Mouse (Mus musculus) embryonic facial prominence, embryonic 13.5 days (tissue): ENCODE data around the gene Spopl. TPM values are rescaled to one million over a fixed set of nuclear protein-coding genes. Genes with fewer than 3 reads are reported as not detected.
"Not testable (repeated sequence)": the region's sequence is repeated elsewhere in the genome, so short reads cannot be mapped to it uniquely, and the experiment has no call there.

Source experiments
- ATAC-seq: fragments of 200-750 bp; cut with Nextera tagmentation; 2 replicates; pipeline ENCODE4 v1.8.0; 2017; ENCODE audit warnings: low read depth; ENCODE audit not compliant: insufficient number of reproducible peaks, insufficient read depth, low FRiP score, low TSS enrichment
- H3K27ac ChIP-seq: fragments of 300-500 bp; sonication (generic); 2 replicates; pipeline ENCODE4 v1.5.1; 2015; ENCODE audit warnings: moderate library complexity, mild to moderate bottlenecking, inconsistent platforms
- H3K27me3 ChIP-seq: fragments of 300-500 bp; sonication (generic); 2 replicates; pipeline ENCODE4 v1.6.1; 2015; ENCODE audit warnings: mild to moderate bottlenecking, inconsistent platforms
- H3K36me3 ChIP-seq: fragments of 300-500 bp; sonication (generic); 2 replicates; pipeline ENCODE4 v1.6.1; 2015; ENCODE audit warnings: mild to moderate bottlenecking, inconsistent platforms
- H3K4me1 ChIP-seq: fragments of 300-500 bp; sonication (generic); 2 replicates; pipeline ENCODE4 v1.6.1; 2015; ENCODE audit warnings: inconsistent platforms
- H3K4me2 ChIP-seq: fragments of 300-500 bp; sonication (generic); 2 replicates; pipeline ENCODE4 v1.6.1; 2015; ENCODE audit warnings: moderate library complexity, mild to moderate bottlenecking, inconsistent platforms
- H3K4me3 ChIP-seq: fragments of 300-500 bp; sonication (generic); 2 replicates; pipeline ENCODE4 v1.5.1; 2015; ENCODE audit warnings: mild to moderate bottlenecking, inconsistent platforms
- H3K9ac ChIP-seq: fragments of 300-500 bp; sonication (generic); 2 replicates; pipeline ENCODE4 v1.6.1; 2015; ENCODE audit warnings: mild to moderate bottlenecking, inconsistent platforms
- H3K9me3 ChIP-seq: fragments of 300-500 bp; sonication (generic); 2 replicates; pipeline ENCODE4 v1.6.1; 2016; ENCODE audit warnings: inconsistent platforms
- WGBS: fragments of 180-500 bp; shearing (Covaris S2); methylation state at CpG from one replicate; pipeline ENCODE4 v1.1.7; 2015; ENCODE audit warnings: mixed read lengths; 5-methylcytosine and 5-hydroxymethylcytosine counted together
- polyA plus RNA-seq: library from polyadenylated mRNA; unstranded; fragments of >200 nt; fragmentation: Nextera tagmentation; extraction: Ambion mirVana; gene quantifications from 2 replicates; pipeline ENCODE4 v1.2.1, GENCODE M21; 2015

The Spopl gene
- polyA plus RNA-seq, 1 experiment from 2014 or later, result 13.2 TPM

DNA sequence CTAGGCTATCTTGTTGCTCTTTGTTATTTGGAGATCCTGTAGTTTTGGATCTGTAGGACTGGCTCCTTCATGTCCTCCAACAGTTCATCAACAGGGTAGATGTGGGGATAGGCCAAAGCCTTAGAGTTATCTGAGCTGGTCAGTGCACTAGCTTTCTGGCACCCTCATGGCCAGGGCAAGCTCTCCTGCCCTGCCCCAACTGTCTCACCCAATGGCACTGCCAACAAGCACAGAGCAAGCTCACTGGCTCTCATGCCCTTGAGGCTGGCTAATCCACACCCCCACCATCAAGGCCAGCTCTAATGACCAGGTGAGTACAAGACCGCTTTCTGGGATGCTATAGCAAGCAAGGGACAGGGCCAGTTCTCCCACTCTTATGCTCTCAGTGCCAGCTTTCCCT lies 24.7 kb downstream of the Spopl start:
- H3K4me1 ChIP-seq, result no peaks in the 10 kb centered on the region
- no peaks in the 10 kb centered on the region for H3K27me3 ChIP-seq
- WGBS, result 88% methylated on average over 1 of the region's 1 CpGs

DNA sequence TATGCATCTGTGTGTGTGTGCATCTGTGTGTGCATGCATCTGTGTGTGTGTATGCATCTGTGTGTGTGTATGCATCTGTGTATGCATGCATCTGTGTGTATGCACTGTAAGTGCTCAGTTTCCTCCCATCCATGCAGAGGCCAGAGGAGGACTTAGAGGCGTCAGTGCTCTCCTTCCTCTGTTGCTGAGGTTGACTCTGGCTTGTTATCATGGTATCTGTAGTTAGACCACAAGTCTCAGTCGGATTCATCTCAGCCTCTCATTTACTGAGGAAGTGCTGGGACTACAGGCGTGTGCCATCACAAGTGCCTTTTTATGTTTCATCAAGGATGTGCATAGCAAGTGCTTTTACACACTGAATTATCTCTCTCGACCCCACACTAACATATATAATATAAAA lies 31.9 kb downstream of the Spopl start:
- no peak for ATAC-seq
- Histone ChIP-seq H3K4me1 (no peaks in the 10 kb centered on the region), H3K4me3 (no peak overlapping the region), H3K27me3 (no peaks in the 10 kb centered on the region), H3K9ac (no peak overlapping the region), H3K27ac (no peak overlapping the region), H3K36me3 (peaks cover 5% of the 10 kb centered on the region; the same call in 1 of the 2 replicates), H3K4me2 (no peak overlapping the region), H3K9me3 (no peaks in the 10 kb centered on the region)
- WGBS, result 85% methylated on average over 4 of the region's 4 CpGs

More for the DNA sequence above, 24.7 kb downstream of the Spopl start:
- Histone ChIP-seq H3K9me3 (no peaks in the 10 kb centered on the region), H3K27ac (no peak overlapping the region), H3K4me3 (no peak overlapping the region), H3K9ac (no peak overlapping the region), H3K36me3 (no peaks in the 10 kb centered on the region), H3K4me2 (no peak overlapping the region)
- ATAC-seq, result no peak

GRCm38 (mm10) chr2:23527717-23528116 lies 44.2 kb downstream of the Spopl start:
- H3K9ac ChIP-seq, ATAC-seq, H3K27me3 ChIP-seq, H3K4me1 ChIP-seq, H3K9me3 ChIP-seq, H3K4me2 ChIP-seq, H3K27ac ChIP-seq, H3K4me3 ChIP-seq: not testable (repeated sequence)
- WGBS, result 93% methylated on average over 2 of the region's 2 CpGs
- peaks cover 52% of the 10 kb centered on the region for H3K36me3 ChIP-seq

GRCm38 (mm10) chr2:23505141-23505540 lies 66.8 kb downstream of the Spopl start:
- H3K9me3 ChIP-seq, result no peaks in the 10 kb centered on the region
- H3K4me1 ChIP-seq, result no peaks in the 10 kb centered on the region
- H3K27ac ChIP-seq, result no peak overlapping the region
- WGBS, result 87% methylated on average over 3 of the region's 3 CpGs
- no peak overlapping the region for H3K4me3 ChIP-seq
- no peak overlapping the region for H3K9ac ChIP-seq
- no peaks in the 10 kb centered on the region for H3K27me3 ChIP-seq
- H3K36me3 ChIP-seq, result peaks cover 9% of the 10 kb centered on the region
- no peak for ATAC-seq
- no peak overlapping the region for H3K4me2 ChIP-seq

GRCm38 (mm10) chr2:23481715-23482114 lies 90.2 kb downstream of the Spopl start:
- no peak for ATAC-seq
- WGBS, result 84% methylated on average over 1 of the region's 1 CpGs
- H3K27me3 ChIP-seq, result no peaks in the 10 kb centered on the region

GRCm38 (mm10) chr2:23467471-23467870 lies 104.4 kb downstream of the Spopl start:
- 96% methylated on average over 1 of the region's 1 CpGs for WGBS
- Histone ChIP-seq H3K27me3 (no peaks in the 10 kb centered on the region), H3K4me2 (no peak overlapping the region), H3K4me1 (no peaks in the 10 kb centered on the region), H3K36me3 (no peaks in the 10 kb centered on the region), H3K9ac (no peak overlapping the region), H3K9me3 (no peaks in the 10 kb centered on the region), H3K4me3 (no peak overlapping the region), H3K27ac (no peak overlapping the region)
- ATAC-seq, result no peak

More at GRCm38 (mm10) chr2:23481715-23482114, 90.2 kb downstream of the Spopl start:
- Histone ChIP-seq H3K9me3 (no peaks in the 10 kb centered on the region), H3K4me2 (no peak overlapping the region), H3K36me3 (no peaks in the 10 kb centered on the region), H3K27ac (no peak overlapping the region), H3K4me3 (no peak overlapping the region), H3K4me1 (no peaks in the 10 kb centered on the region), H3K9ac (no peak overlapping the region)

GRCm38 (mm10) chr2:23457452-23457851 lies 114.5 kb downstream of the Spopl start:
- Histone ChIP-seq H3K27ac (no peak overlapping the region), H3K4me1 (no peaks in the 10 kb centered on the region), H3K4me2 (no peak overlapping the region), H3K4me3 (no peak overlapping the region), H3K9me3 (no peaks in the 10 kb centered on the region), H3K36me3 (no peaks in the 10 kb centered on the region), H3K9ac (no peak overlapping the region), H3K27me3 (no peaks in the 10 kb centered on the region)
- no peak for ATAC-seq
